Mouse (Mus musculus): ENCODE measurements at regions not wholly inside any gene's neighbourhood (a gene's known extent, or its start where the extent isn't known, plus 50 kb on each side); places are given as distances from the start of the nearest gene placed in this dataset.
"Not testable (repeated sequence)": the region's sequence is repeated elsewhere in the genome, so short reads cannot be mapped to it uniquely, and the experiment has no call there.

DNA sequence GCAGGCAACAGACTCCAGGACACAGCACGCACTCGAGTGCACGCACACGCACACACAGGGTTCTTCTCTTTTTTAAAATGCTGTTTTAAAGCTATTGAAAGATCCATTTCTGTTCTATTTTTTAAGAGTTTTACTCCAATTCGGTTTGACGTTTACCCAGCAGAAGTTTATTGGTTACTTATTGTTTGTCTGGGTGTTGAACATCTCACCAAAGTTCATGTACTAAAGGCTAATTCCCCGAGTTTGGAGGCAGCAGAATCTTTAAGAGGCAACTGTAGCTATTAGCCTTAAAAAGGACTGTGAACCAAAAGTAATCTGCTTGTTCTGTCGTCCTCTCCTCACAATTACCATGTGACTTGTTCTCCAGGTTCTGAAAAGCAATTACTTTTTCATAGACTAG, 263.0 kb upstream of the Nfia start:
- Histone ChIP-seq H3K4me3 (ENCODE audit: low read depth, low read length) (no peak overlapping the region), H3K27ac (ENCODE audit: low read depth, low read length) (no peak overlapping the region), H3K9ac (ENCODE audit: low read depth, low read length) (no peak overlapping the region), H3K36me3 (ENCODE audit: control insufficient read depth, insufficient read depth, low read length) (no peaks in the 10 kb centered on the region), H3K4me1 (replicated peaks; ENCODE audit: control insufficient read depth, insufficient read depth, low read length) (no peaks in the 10 kb centered on the region), H3K27me3 (ENCODE audit: control insufficient read depth, insufficient read depth, low read length) (no peaks in the 10 kb centered on the region), H3K9me3 (ENCODE audit: control insufficient read depth, low read length) (no peaks in the 10 kb centered on the region), H3K4me2 (replicated peaks; ENCODE audit: low read depth, low read length) (no peak overlapping the region)
- ATAC-seq (ENCODE audit: low FRiP score) (no peak), DNase-seq (ENCODE audit: low spot score) (no peak)
- WGBS: 90% methylated on average over 8 of the region's 8 CpGs

DNA sequence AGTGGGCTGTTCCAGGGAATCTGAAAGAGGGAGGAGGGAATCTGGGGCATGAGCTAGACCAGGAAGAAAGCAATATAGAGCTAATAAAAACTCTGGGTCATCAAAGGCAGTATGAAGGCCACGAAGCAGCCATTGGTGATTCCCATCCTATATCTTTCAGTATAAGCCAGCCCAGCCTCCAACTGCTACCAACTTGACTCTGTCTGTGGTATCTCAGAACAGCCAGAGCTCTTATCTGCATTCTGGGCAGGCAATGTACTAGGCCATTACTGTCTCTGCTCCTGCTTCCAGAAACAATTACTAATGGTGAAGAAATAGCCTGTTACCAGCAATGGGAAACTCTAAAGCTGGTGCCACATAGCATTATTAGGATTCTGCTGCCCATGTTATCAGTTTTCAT, 266.8 kb upstream of the Nfia start:
- no peaks in the 10 kb centered on the region for H3K36me3 ChIP-seq (ENCODE audit: control insufficient read depth, insufficient read depth, low read length)
- H3K27ac ChIP-seq (ENCODE audit: low read depth, low read length): no peak overlapping the region
- ATAC-seq (ENCODE audit: low FRiP score) (no peak), DNase-seq (ENCODE audit: low spot score) (no peak)
- 85% methylated on average over 1 of the region's 1 CpGs for WGBS
- no peak overlapping the region for H3K9ac ChIP-seq (ENCODE audit: low read depth, low read length)
- H3K4me3 ChIP-seq (ENCODE audit: low read depth, low read length): no peak overlapping the region
- H3K4me1 ChIP-seq (replicated peaks; ENCODE audit: control insufficient read depth, insufficient read depth, low read length): no peaks in the 10 kb centered on the region
- H3K27me3 ChIP-seq (ENCODE audit: control insufficient read depth, insufficient read depth, low read length): no peaks in the 10 kb centered on the region
- H3K9me3 ChIP-seq (ENCODE audit: control insufficient read depth, low read length): no peaks in the 10 kb centered on the region
- H3K4me2 ChIP-seq (replicated peaks; ENCODE audit: low read depth, low read length): no peak overlapping the region

DNA sequence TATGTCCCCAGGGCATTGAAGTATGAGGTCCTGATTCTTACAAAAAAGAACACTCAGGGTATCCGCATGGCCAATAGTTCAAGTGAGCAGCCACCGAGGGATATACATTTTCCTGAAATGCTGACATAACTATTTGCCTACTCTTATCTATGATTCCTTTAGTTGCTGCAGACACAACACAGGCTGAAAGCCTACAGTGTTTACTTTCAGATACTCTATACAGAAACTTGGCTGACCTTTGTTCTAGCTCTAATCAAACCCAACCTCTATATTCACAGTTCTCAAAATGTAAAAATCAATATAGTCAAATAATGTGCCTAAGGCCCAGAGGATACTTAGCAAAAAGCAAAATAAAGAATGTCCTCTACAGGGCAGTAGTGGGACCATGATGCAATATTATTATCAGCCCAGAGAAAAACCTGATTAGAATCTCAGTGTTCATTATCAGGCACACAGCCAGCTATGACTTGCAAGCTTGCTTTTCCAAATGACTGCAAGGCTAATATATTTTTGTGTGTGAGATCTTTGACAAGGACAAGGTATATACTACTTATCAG, 281.2 kb upstream of the Nfia start:
- no peaks in the 10 kb centered on the region for H3K36me3 ChIP-seq (ENCODE audit: control insufficient read depth, insufficient read depth, low read length)
- no peaks in the 10 kb centered on the region for H3K9me3 ChIP-seq (ENCODE audit: control insufficient read depth, low read length)
- no peaks in the 10 kb centered on the region for H3K27me3 ChIP-seq (ENCODE audit: control insufficient read depth, insufficient read depth, low read length)
- no peak overlapping the region for H3K9ac ChIP-seq (ENCODE audit: low read depth, low read length)
- ATAC-seq (ENCODE audit: low FRiP score) (no peak), DNase-seq (ENCODE audit: low spot score) (no peak)
- no peak overlapping the region for H3K4me2 ChIP-seq (replicated peaks; ENCODE audit: low read depth, low read length)
- H3K4me3 ChIP-seq (ENCODE audit: low read depth, low read length): no peak overlapping the region
- H3K4me1 ChIP-seq (replicated peaks; ENCODE audit: control insufficient read depth, insufficient read depth, low read length): no peaks in the 10 kb centered on the region
- WGBS: 86% methylated on average over 2 of the region's 2 CpGs
- no peak overlapping the region for H3K27ac ChIP-seq (ENCODE audit: low read depth, low read length)

DNA sequence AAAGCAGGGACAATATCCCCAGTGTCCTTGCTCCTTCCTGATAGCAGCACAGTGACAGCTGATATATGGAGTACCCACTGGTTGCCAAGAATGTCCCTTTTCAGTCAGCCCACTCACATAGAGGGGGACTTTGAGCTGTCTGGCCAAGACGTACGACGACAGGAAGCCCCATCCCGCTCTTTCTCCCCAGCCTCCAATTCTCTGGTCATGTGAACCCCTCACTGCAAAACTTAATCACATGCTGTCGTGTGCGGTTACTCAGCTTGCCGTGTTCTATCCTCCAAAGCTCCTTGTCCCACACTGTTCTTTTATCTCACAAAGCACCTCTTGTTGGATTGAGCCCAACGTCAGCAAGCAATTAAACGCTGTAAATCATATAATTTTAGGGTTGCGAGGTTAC, 286.2 kb upstream of the Nfia start:
- no peaks in the 10 kb centered on the region for H3K4me1 ChIP-seq (replicated peaks; ENCODE audit: control insufficient read depth, insufficient read depth, low read length)
- no peak for DNase-seq (ENCODE audit: low spot score)
- whole genome bisulfite sequencing: 57% methylated on average over 10 of the region's 10 CpGs
- no peaks in the 10 kb centered on the region for H3K27me3 ChIP-seq (ENCODE audit: control insufficient read depth, insufficient read depth, low read length)
- H3K9me3 ChIP-seq (ENCODE audit: control insufficient read depth, low read length): no peaks in the 10 kb centered on the region
- H3K36me3 ChIP-seq (ENCODE audit: control insufficient read depth, insufficient read depth, low read length): no peaks in the 10 kb centered on the region
- H3K4me2 ChIP-seq (replicated peaks; ENCODE audit: low read depth, low read length): no peak overlapping the region
- no peak overlapping the region for H3K4me3 ChIP-seq (ENCODE audit: low read depth, low read length)
- no peak overlapping the region for H3K27ac ChIP-seq (ENCODE audit: low read depth, low read length)
- peak; percentile 55; the same call in 1 of the 2 replicates for ATAC-seq (ENCODE audit: low FRiP score)
- H3K9ac ChIP-seq (ENCODE audit: low read depth, low read length): no peak overlapping the region

DNA sequence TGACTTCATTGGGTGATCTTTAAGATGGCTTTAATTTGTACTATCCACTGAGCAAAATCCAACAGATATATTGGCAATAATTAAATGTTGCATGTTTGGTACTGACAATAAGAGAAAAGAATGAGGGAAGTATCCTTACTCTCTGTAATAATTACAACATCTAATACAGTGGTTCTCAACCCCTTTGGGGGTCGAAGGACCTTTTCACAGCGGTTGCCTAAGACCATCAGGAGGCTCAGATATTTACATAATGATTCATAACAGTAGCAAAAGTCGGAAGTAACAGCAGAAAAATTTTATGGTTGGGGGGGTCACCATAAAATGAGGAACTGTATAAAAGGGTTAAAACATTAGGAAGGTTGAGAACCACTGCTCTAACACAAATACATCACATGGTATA, 287.3 kb upstream of the Nfia start:
- 88% methylated on average over 3 of the region's 3 CpGs for WGBS
- no peak overlapping the region for H3K4me3 ChIP-seq (ENCODE audit: low read depth, low read length)
- H3K9me3 ChIP-seq (ENCODE audit: control insufficient read depth, low read length): no peaks in the 10 kb centered on the region
- no peak for DNase-seq (ENCODE audit: low spot score)
- H3K4me2 ChIP-seq (replicated peaks; ENCODE audit: low read depth, low read length): no peak overlapping the region
- no peak overlapping the region for H3K9ac ChIP-seq (ENCODE audit: low read depth, low read length)
- ATAC-seq (ENCODE audit: low FRiP score): no peak
- no peak overlapping the region for H3K27ac ChIP-seq (ENCODE audit: low read depth, low read length)
- H3K27me3 ChIP-seq (ENCODE audit: control insufficient read depth, insufficient read depth, low read length): no peaks in the 10 kb centered on the region
- H3K36me3 ChIP-seq (ENCODE audit: control insufficient read depth, insufficient read depth, low read length): no peaks in the 10 kb centered on the region
- no peaks in the 10 kb centered on the region for H3K4me1 ChIP-seq (replicated peaks; ENCODE audit: control insufficient read depth, insufficient read depth, low read length)

DNA sequence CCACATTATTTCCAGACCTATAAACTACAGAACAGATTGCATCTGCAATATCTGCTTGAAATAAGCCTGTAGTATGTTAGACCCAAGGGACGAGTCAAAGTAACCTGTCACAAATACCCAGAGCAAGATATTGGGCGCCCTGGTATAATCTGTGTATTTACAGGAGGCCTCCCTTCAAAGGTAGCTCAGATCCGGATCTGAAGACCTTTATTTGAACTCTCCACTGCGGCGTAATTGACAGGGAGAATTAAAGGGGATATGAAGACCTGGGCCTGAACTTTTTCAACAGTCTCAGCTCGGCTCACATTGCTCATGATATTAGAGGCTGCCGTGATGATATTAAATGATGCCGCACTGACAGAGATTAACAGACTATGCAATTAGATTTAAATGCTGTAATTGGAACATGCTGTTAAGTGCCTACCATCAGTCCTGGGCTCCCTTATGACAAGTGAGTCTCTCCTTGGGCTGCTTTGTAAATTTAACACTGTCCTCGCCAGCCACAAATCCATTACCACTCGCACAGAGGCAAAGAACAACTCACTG, 289.8 kb upstream of the Nfia start:
- Histone ChIP-seq H3K9me3 (ENCODE audit: control insufficient read depth, low read length) (no peaks in the 10 kb centered on the region), H3K4me1 (replicated peaks; ENCODE audit: control insufficient read depth, insufficient read depth, low read length) (no peaks in the 10 kb centered on the region), H3K27me3 (ENCODE audit: control insufficient read depth, insufficient read depth, low read length) (no peaks in the 10 kb centered on the region), H3K4me2 (replicated peaks; ENCODE audit: low read depth, low read length) (no peak overlapping the region), H3K9ac (ENCODE audit: low read depth, low read length) (no peak overlapping the region), H3K27ac (ENCODE audit: low read depth, low read length) (no peak overlapping the region), H3K4me3 (ENCODE audit: low read depth, low read length) (no peak overlapping the region), H3K36me3 (ENCODE audit: control insufficient read depth, insufficient read depth, low read length) (no peaks in the 10 kb centered on the region)
- WGBS: 70% methylated on average over 10 of the region's 10 CpGs
- DNase-seq (ENCODE audit: low spot score): no peak
- 0 out of 2 replicates have a peak, but pooled peaks have one; percentile 28 for ATAC-seq (ENCODE audit: low FRiP score)

DNA sequence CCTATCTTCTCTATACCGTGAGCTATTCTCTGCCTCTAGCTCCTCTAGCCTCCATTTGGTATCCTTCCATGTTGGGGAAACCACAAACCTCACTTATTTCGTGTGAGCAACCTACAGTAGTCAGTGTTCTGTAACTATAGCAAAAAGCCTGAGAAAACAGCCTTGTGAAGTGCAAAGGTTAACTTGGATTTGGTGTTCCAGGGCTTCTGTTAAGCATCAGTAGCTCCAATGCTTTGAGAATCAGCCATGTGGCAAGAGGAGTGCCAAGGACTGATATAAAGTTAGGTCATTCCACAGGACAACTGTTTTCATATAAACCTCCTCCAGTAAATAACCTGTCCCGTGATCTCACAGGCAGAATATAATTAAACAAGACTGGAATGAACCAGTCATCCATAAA, 290.7 kb upstream of the Nfia start:
- H3K27ac ChIP-seq (ENCODE audit: low read depth, low read length): no peak overlapping the region
- H3K4me3 ChIP-seq (ENCODE audit: low read depth, low read length): no peak overlapping the region
- H3K9ac ChIP-seq (ENCODE audit: low read depth, low read length): no peak overlapping the region
- H3K36me3 ChIP-seq (ENCODE audit: control insufficient read depth, insufficient read depth, low read length): no peaks in the 10 kb centered on the region
- DNase-seq (ENCODE audit: low spot score) (no peak), ATAC-seq (ENCODE audit: low FRiP score) (no peak)
- no peaks in the 10 kb centered on the region for H3K27me3 ChIP-seq (ENCODE audit: control insufficient read depth, insufficient read depth, low read length)
- WGBS: 87% methylated on average over 3 of the region's 3 CpGs
- H3K4me2 ChIP-seq (replicated peaks; ENCODE audit: low read depth, low read length): no peak overlapping the region
- no peaks in the 10 kb centered on the region for H3K4me1 ChIP-seq (replicated peaks; ENCODE audit: control insufficient read depth, insufficient read depth, low read length)
- no peaks in the 10 kb centered on the region for H3K9me3 ChIP-seq (ENCODE audit: control insufficient read depth, low read length)

DNA sequence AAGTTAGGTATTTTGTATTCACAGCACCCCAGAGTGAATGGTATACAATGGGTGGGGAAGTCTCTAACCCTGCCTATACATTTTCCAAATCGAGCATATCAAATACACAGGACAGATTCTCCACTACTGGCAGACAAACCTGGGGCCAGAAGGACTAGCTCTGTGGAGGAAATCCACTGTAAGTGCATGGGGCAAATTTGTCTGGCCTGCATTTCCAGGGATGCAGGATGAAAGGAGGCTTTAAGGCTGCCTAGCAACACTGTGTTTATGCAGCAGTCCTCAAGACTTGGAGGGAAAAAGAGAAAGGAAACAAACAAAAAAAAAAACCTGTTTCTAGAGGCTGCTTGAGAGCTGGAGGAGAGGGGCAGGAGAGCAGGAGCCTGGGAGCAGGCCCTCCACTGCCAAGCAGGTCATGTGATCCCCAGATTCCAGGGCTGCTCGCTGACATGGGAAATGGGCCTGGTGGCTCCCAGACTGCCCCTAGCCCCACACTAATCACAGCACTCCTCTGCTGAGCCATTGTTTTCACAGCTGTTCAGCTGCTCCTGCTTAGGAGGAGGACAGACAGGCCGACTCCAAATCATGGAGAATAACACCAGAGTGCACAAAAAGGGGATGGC, 293.7 kb upstream of the Gm10192 start:
- Histone ChIP-seq H3K36me3 (ENCODE audit: control insufficient read depth, insufficient read depth, low read length) (no peaks in the 10 kb centered on the region), H3K4me2 (replicated peaks; ENCODE audit: low read depth, low read length) (no peak overlapping the region), H3K4me3 (ENCODE audit: low read depth, low read length) (no peak overlapping the region), H3K27ac (ENCODE audit: low read depth, low read length) (peak overlapping the region; percentile 84), H3K9me3 (ENCODE audit: control insufficient read depth, low read length) (no peaks in the 10 kb centered on the region), H3K9ac (ENCODE audit: low read depth, low read length) (no peak overlapping the region), H3K27me3 (ENCODE audit: control insufficient read depth, insufficient read depth, low read length) (no peaks in the 10 kb centered on the region), H3K4me1 (replicated peaks; ENCODE audit: control insufficient read depth, insufficient read depth, low read length) (no peaks in the 10 kb centered on the region)
- DNase-seq (ENCODE audit: low spot score) (peak; percentile 64), ATAC-seq (ENCODE audit: low FRiP score) (peak; percentile 97)
- 11% methylated on average over 3 of the region's 3 CpGs for WGBS

DNA sequence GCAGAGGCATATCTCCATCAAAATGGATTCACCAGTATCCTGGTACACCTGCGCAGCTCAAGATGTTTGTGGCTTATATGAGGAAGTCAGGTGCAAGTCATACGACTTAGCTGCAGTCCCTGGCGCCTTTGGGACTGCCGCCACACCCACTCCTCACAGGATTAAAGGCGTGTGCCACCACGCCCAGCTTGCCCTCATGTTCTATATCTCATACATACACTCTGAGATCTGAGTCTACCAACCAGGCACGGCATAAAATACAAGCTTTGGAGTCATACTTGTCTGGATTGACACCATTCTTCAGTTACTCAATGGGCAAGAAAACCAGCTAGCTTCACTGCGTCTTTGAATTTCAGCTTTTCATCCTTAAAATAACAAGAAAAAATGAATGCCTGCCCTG, 290.5 kb upstream of the Gm10192 start:
- H3K36me3 ChIP-seq (ENCODE audit: control insufficient read depth, insufficient read depth, low read length); H3K9me3 ChIP-seq (ENCODE audit: control insufficient read depth, low read length); H3K4me3 ChIP-seq (ENCODE audit: low read depth, low read length); ATAC-seq (ENCODE audit: low FRiP score); H3K4me1 ChIP-seq (replicated peaks; ENCODE audit: control insufficient read depth, insufficient read depth, low read length); H3K9ac ChIP-seq (ENCODE audit: low read depth, low read length); H3K27me3 ChIP-seq (ENCODE audit: control insufficient read depth, insufficient read depth, low read length); H3K27ac ChIP-seq (ENCODE audit: low read depth, low read length); H3K4me2 ChIP-seq (replicated peaks; ENCODE audit: low read depth, low read length); DNase-seq (ENCODE audit: low spot score): not testable (repeated sequence)
- WGBS: 94% methylated on average over 8 of the region's 8 CpGs
